Mouse (Mus musculus) mouse trophoblast stem cell (cell line): ENCODE results near the gene Taf12.

Source experiments
- in situ Hi-C, 2 experiments: fragments of 300-500 bp; cut with MseI, MboI; formaldehyde crosslinking; loops; 2 replicates in 1 of 2; 3 replicates in 1 of 2; pipeline ENCODE4 v1.15.1; 2025

Taf12 gene

GRCm38 (mm10) chr4:132311209-132311608 lies 37.0 kb downstream of the Taf12 start:
- in situ Hi-C loops = no loop called here

GRCm38 (mm10) chr4:132311801-132312200 lies 37.6 kb downstream of the Taf12 start:
- in situ Hi-C loops = no loop called here

- in situ Hi-C loops = no loop called here
Observed at GRCm38 (mm10) chr4:132312627-132313026, 38.5 kb downstream of the Taf12 start.

- in situ Hi-C loops = no loop called here
Observed at GRCm38 (mm10) chr4:132315711-132316110, 41.5 kb downstream of the Taf12 start.

GRCm38 (mm10) chr4:132326481-132326880 lies 52.3 kb downstream of the Taf12 start:
- in situ Hi-C loops = no loop called here

- in situ Hi-C loops = no loop called here
Observed at GRCm38 (mm10) chr4:132328391-132328982, 54.3 kb downstream of the Taf12 start.

- in situ Hi-C loops = no loop called here
Observed at GRCm38 (mm10) chr4:132329115-132329834, 55.1 kb downstream of the Taf12 start, which contains the start of gene Trnau1ap. Gene Trnau1ap, minus strand, starts transcription at chr4:132329538.

GRCm38 (mm10) chr4:132329835-132330354 lies 55.7 kb downstream of the Taf12 start:
- in situ Hi-C loops = no loop called here

- in situ Hi-C loops = no loop called here
Observed at GRCm38 (mm10) chr4:132331960-132332359, 57.8 kb downstream of the Taf12 start.

- in situ Hi-C loops = no loop called here
Observed at GRCm38 (mm10) chr4:132332880-132333279, 58.7 kb downstream of the Taf12 start.

- in situ Hi-C loops = no loop called here
Observed at GRCm38 (mm10) chr4:132338943-132339342, 64.8 kb downstream of the Taf12 start.

- in situ Hi-C loops = no loop called here
Observed at GRCm38 (mm10) chr4:132341451-132341850, 67.3 kb downstream of the Taf12 start.

GRCm38 (mm10) chr4:132344403-132345134 lies 70.4 kb downstream of the Taf12 start:
- in situ Hi-C loops = no loop called here
